Mouse (Mus musculus) forebrain, postnatal 0 days (tissue): ENCODE data around the gene Naa60. TPM values are rescaled to one million over a fixed set of nuclear protein-coding genes. Genes with fewer than 3 reads are reported as not detected.

Experiments
- ATAC-seq: fragments of 200-750 bp; cut with Nextera tagmentation; 2 replicates; pipeline ENCODE4 v1.8.0; 2017; ENCODE audit warnings: mild to moderate bottlenecking, moderate library complexity
- DNase-seq: peaks from one replicate; pipeline ENCODE4 v3.0.0-alpha.2; 2015
- H3K27ac ChIP-seq: fragments of 300-500 bp; sonication (generic); 2 replicates; pipeline ENCODE4 v1.5.1; 2014; ENCODE audit warnings: low read depth, mild to moderate bottlenecking, antibody characterized with exemption, low read length, moderate library complexity, mixed read lengths
- H3K27me3 ChIP-seq: fragments of 300-500 bp; sonication (generic); 2 replicates; pipeline ENCODE4 v1.6.1; 2014; ENCODE audit warnings: mild to moderate bottlenecking, low read length, mixed read lengths; ENCODE audit not compliant: insufficient read depth
- H3K36me3 ChIP-seq: fragments of 300-500 bp; sonication (generic); 2 replicates; pipeline ENCODE4 v1.6.1; 2014; ENCODE audit warnings: mild to moderate bottlenecking, moderate library complexity; ENCODE audit not compliant: insufficient read depth
- H3K4me1 ChIP-seq: fragments of 300-500 bp; sonication (generic); 2 replicates; pipeline ENCODE4 v1.6.1; 2014; ENCODE audit warnings: antibody characterized with exemption; ENCODE audit not compliant: insufficient read depth
- H3K4me2 ChIP-seq: fragments of 300-500 bp; sonication (generic); 2 replicates; pipeline ENCODE4 v1.6.1; 2014; ENCODE audit warnings: low read depth, mild to moderate bottlenecking, moderate library complexity
- H3K4me3 ChIP-seq: fragments of 300-500 bp; sonication (generic); 2 replicates; pipeline ENCODE4 v1.5.1; 2014; ENCODE audit warnings: low read depth, low read length, mixed read lengths
- H3K9ac ChIP-seq: fragments of 300-500 bp; sonication (generic); 2 replicates; pipeline ENCODE4 v1.6.1; 2014; ENCODE audit warnings: mild to moderate bottlenecking
- H3K9me3 ChIP-seq: fragments of 300-500 bp; sonication (generic); 2 replicates; pipeline ENCODE4 v1.6.1; 2016; ENCODE audit warnings: low read length
- CTCF ChIP-seq: sonication (generic); IDR thresholded peaks from 2 replicates; pipeline ENCODE4 v1.5.1; 2016; ENCODE audit warnings: antibody characterized with exemption, control low read depth, low read depth
- WGBS: fragments of 180-500 bp; shearing (Covaris S2); extraction: QIAGEN DNeasy Blood & Tissue Kit; methylation state at CpG from one replicate; pipeline ENCODE4 v1.1.7; 2014; 5-methylcytosine and 5-hydroxymethylcytosine counted together
- polyA plus RNA-seq: library from polyadenylated mRNA; unstranded; fragments of >200 nt; fragmentation: Nextera tagmentation; extraction: Ambion mirVana; gene quantifications from 2 replicates; pipeline ENCODE4 v1.2.1, GENCODE M21; 2015
- total RNA-seq: library from RNA; depleted of rRNA; stranded (reverse); fragments of >200 nt; gene quantifications from 2 replicates; pipeline ENCODE4 v1.2.3, GENCODE M21; 2014

Naa60 gene
- total and polyA plus RNA-seq, 2 experiments from 2014 or later = 81.1 to 97.1 TPM

DNA sequence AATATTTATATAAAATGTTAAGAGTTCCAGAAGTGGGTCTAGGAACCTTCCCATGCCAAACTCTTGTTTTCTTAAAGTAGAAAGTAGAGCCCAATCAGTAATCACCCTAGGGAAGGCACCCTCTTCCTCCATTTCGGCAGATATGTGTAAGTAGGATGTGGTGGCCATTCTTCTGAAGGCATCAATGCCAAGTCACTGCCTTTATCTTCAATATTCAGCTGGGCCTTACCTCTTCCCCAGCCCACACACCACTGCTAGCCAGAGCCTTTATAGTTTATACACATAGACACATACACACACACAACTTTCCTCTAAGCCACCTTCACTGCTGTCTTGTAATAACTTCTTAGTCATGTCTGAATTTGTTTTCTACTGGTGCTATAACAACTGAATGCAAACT lies 16.4 kb upstream of the Naa60 start:
- Histone ChIP-seq H3K36me3 (peaks cover 26% of the 10 kb centered on the region), H3K4me2 (no peak overlapping the region), H3K9me3 (no peaks in the 10 kb centered on the region), H3K27ac (no peak overlapping the region), H3K4me1 (no peaks in the 10 kb centered on the region), H3K9ac (no peak overlapping the region), H3K4me3 (no peak overlapping the region), H3K27me3 (no peaks in the 10 kb centered on the region)
- 82% methylated on average over 1 of the region's 1 CpGs for WGBS
- no peak for DNase-seq
- TF ChIP-seq CTCF = no peak
- no peak for ATAC-seq

DNA sequence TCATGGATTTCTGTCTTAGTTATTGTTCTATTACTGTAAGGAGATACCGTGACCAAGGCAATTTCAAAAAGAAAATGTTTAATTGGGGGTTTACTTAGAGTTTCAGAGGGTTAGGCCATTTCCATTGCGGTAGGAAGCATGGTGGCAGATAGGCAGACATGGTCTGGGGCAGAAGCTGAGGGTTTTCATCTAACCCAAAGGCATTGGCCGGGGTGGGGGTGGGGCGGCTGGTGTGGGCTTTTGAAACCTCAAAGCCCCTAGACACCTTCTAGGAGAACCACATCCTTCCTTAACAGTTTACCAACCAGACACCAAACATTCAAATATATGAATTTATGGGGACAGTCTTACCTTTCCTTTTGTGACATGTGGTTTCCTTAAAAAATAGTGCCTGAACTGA lies 12.9 kb upstream of the Naa60 start:
- ATAC-seq = no peak
- TF ChIP-seq CTCF = no peak
- WGBS = 93% methylated on average over 4 of the region's 4 CpGs

DNA sequence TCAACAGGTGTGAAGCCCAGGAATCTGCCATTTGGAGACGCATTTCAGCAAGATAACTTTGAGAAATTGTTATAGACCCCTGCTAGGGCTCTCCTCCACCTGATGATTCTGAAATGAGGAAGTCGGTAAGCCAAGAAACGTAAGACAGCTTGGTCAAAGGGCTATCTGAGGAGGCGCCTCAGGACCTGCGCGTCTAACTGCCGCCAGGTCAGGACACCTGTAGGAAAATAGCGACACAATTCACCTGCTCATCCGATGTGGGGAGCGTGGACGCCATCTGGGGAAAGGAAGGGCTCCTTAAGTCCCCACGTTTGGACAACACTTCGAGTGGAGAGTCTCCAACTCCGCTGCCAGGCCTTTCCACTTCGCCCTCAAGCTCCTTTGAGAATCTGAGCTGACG lies 360 bp upstream of the Naa60 start:
- Histone ChIP-seq H3K4me1 (peaks cover 5% of the 10 kb centered on the region), H3K27me3 (no peaks in the 10 kb centered on the region), H3K9ac (peak overlapping the region; percentile 57), H3K36me3 (peaks cover 14% of the 10 kb centered on the region; the same call in 1 of the 2 replicates), H3K4me2 (peak overlapping the region; percentile 81), H3K9me3 (no peaks in the 10 kb centered on the region), H3K4me3 (peak overlapping the region; percentile 52), H3K27ac (no peak overlapping the region)
- DNase-seq = no peak
- no peak for ATAC-seq
- no peak for TF ChIP-seq CTCF
- 1% methylated on average over 16 of the region's 16 CpGs for WGBS

More for the DNA sequence above, 12.9 kb upstream of the Naa60 start:
- no peak overlapping the region for H3K27ac ChIP-seq
- no peak overlapping the region for H3K4me2 ChIP-seq
- no peak overlapping the region for H3K9ac ChIP-seq
- H3K4me1 ChIP-seq = no peaks in the 10 kb centered on the region
- DNase-seq = no peak
- peaks cover 36% of the 10 kb centered on the region for H3K36me3 ChIP-seq
- no peaks in the 10 kb centered on the region for H3K27me3 ChIP-seq
- no peaks in the 10 kb centered on the region for H3K9me3 ChIP-seq
- no peak overlapping the region for H3K4me3 ChIP-seq

DNA sequence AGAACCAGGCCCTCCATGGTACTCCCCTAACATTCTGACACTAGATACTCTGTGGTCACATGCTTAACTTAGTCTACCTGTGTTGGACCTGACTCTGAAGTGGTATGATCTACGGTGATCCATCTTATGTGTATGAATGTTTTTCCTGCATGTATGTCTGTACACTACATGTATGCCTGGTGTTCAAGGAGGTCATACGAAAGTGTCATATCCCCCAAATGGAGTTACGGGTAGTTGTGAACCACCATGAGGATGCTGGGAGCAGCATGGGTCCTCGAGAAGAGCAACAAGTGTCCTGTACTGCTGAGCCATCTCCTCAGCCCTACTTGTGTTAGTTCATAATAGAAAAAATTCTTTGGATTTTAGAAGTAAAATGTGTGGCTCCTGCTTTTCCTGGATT lies 4.2 kb downstream of the Naa60 start:
- Histone ChIP-seq H3K4me3 (no peak overlapping the region), H3K36me3 (0 out of 2 replicates have a peak, but pooled peaks cover 4% of the 10 kb centered on the region), H3K9ac (no peak overlapping the region), H3K27ac (no peak overlapping the region), H3K27me3 (no peaks in the 10 kb centered on the region), H3K4me1 (peaks cover 5% of the 10 kb centered on the region), H3K4me2 (no peak overlapping the region), H3K9me3 (no peaks in the 10 kb centered on the region)
- no peak for ATAC-seq
- no peak for TF ChIP-seq CTCF
- WGBS = 96% methylated on average over 4 of the region's 4 CpGs
- no peak for DNase-seq

DNA sequence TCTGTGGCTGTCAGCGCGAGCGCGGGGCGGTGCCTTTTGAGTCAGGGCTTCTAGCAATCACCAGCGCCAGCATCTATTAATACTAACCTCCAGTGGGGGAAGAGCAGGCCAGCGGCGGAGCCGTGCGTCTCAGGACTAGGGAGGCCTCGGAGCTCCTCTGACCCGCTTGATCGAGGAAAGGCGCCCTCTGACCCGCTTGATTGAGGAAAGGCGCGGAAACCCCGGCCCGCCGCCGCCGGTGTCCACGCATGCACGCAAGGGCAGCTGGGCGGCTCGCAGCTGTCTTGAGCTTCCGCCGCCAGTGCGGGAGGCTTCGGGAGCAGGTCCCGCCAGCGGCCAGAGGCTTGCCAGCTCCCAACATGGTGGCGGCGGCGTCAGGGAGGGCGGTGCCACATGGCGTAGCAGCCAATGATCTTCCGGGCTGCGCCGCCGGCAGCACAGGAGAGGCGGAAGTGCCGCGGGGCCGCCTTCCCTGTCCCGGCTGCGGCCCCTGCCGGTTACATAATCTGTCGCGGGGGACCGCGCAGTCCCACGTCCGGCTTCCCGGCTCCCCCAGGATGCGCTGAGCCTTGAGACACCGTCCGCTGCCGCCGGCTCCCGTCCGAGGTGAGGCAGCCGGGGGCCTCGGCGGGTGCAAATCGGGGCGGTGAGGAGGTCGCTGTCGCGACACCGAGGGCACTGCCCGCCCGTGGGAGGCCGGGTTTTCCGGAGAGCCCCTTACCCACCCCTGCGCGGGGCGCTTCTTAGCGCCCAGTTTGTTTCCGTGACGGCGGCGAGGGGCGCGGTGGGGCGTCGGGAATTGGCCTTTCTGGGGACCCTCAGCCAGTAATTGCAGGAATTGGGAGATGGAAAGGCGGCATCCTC lies 12.3 kb downstream of the Naa60 start, which contains the start of the genes Zfp597 and Gm20695:
Zfp597 (minus strand) TSS at position 361 of the 864 bp plus-strand sequence.
Gm20695 (plus strand) TSS at position 448 of the 864 bp plus-strand sequence.
- H3K4me3 ChIP-seq = peak within 1 kb of the TSS; percentile 90
- WGBS = 2% methylated on average over 86 of the region's 88 CpGs
- H3K4me1 ChIP-seq = peaks cover 10% of the 10 kb centered on the region; the same call in 1 of the 2 replicates
- DNase-seq (peak; percentile 96), ATAC-seq (peak; percentile 99)
- peak; percentile 62 for TF ChIP-seq CTCF
- H3K9ac ChIP-seq = peak within 1 kb of the TSS; percentile 90
- no peaks in the 10 kb centered on the region for H3K9me3 ChIP-seq
- peak within 1 kb of the TSS; percentile 95 for H3K27ac ChIP-seq
- peak within 1 kb of the TSS; percentile 68 for H3K4me2 ChIP-seq
- no peaks in the 10 kb centered on the region for H3K27me3 ChIP-seq
- H3K36me3 ChIP-seq = 0 out of 2 replicates have a peak, but pooled peaks cover 2% of the 10 kb centered on the region

DNA sequence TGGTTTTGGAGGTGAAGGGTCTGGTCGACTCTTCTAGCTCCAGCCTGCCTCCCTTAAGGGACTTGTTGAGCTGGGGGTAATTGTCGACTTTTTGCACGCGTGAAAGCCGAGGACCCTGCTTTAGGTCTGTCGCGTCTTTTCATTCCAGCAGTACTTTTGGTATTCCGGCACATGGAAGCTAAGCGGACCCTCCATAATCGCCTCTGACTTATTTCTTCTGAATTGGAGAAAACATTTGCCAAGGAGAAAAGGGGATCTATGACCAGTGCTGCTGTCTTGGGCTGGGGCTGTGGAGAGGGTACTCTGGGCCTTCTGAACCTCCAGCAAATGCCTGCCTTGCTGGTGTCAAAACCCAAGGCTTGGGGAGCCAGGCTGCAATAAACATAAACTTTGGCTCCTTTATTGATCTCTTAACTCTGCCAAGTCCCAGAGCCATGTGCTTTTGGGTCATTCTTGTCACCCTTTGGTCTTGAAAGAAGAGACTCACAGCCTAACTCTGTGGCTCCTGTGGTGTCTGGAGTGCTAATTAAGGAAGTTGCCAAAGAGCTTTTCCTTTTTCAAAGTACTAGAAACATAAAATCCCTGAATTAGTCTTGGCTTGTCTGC lies 13.0 kb downstream of the Naa60 start:
- Histone ChIP-seq H3K9me3 (no peaks in the 10 kb centered on the region), H3K4me3 (peak overlapping the region; percentile 90), H3K27me3 (no peaks in the 10 kb centered on the region), H3K36me3 (no peaks in the 10 kb centered on the region), H3K4me1 (peaks cover 10% of the 10 kb centered on the region; the same call in 1 of the 2 replicates), H3K27ac (peak overlapping the region; percentile 95), H3K4me2 (peak overlapping the region; percentile 68), H3K9ac (peak overlapping the region; percentile 90)
- DNase-seq (no peak), ATAC-seq (no peak; the same call in 1 of the 2 replicates)
- 2% methylated on average over 10 of the region's 10 CpGs for WGBS
- no peak for TF ChIP-seq CTCF
